ENCODE assay signal across 8 mouse cellular contexts in genomic region chr16:33829301-33829831, GRCm38 (mm10). TPM values are rescaled to one million over a fixed set of nuclear protein-coding genes. Genes with fewer than 3 reads are reported as not detected.
DNase-seq lines count a peak whose midpoint lies in the region; ATAC-seq and TF ChIP-seq lines count a peak whose summit lies in the region.

Gene Itgb5, plus strand, starts transcription at chr16:33829665.

- H3K36me3 ChIP-seq in forebrain, postnatal 0 days (ENCODE audit: insufficient read depth): no peaks in the 10 kb centered on the region

- peak within 1 kb of the TSS; percentile 53 for H3K9ac ChIP-seq in forebrain, postnatal 0 days

- POLR2A ChIA-PET in Patski (lab: Charles Lee): interaction anchor here (0.6 to 1.3 kb wide), 2 partner anchors 61 to 1222 kb away, joined by 3 to 4 read pairs; no protein-coding TSS in a partner anchor

- ATAC-seq in Patski: peak; percentile 68
- ATAC-seq in forebrain, postnatal 0 days: peak; percentile 57
- ATAC-seq in neutrophil, adult 5-6 weeks (ENCODE audit: extremely low read depth, insufficient number of reproducible peaks, low FRiP score, poor library complexity, severe bottlenecking): peak; percentile 14; the same call in 1 of the 2 replicates

- peaks cover 6% of the 10 kb centered on the region; the same call in 1 of the 2 replicates for H3K4me1 ChIP-seq in forebrain, postnatal 0 days (ENCODE audit: insufficient read depth)

- TF ChIP-seq CTCF in Patski (IDR thresholded peaks at IDR 0.05): no peak
- TF ChIP-seq CTCF in forebrain, postnatal 0 days (IDR thresholded peaks at IDR 0.05; ENCODE audit: low read depth): no peak

- no peak for DNase-seq in Patski (ENCODE audit: low read depth, low spot score)
- DNase-seq in cerebellum, adult 11 months: peak; percentile 72
- DNase-seq in forebrain, postnatal 0 days: no peak
- peak; percentile 81 to 86 for DNase-seq in heart, postnatal 36 days
- peak in 1 of 2 experiments; percentile 37 for DNase-seq in layer of hippocampus, adult 18-20 months (ENCODE audit: low spot score in 2 of 2)
- DNase-seq in lung, adult 18-20 months: peak; percentile 79 to 82
- peak; percentile 84 for DNase-seq in yolk sac, embryonic 10.5 days (ENCODE audit: low spot score)

- in situ Hi-C loops in Patski (cut with MboI; ENCODE audit: low pct_unique_long_range_greater_than_20kb): no loop called here

- intact Hi-C loops in heart, postnatal 36 days (cut with DNase I): no loop called here

- 1% methylated on average over 40 of the region's 43 CpGs for WGBS in forebrain, postnatal 0 days

- H3K4me3 ChIP-seq in forebrain, postnatal 0 days (ENCODE audit: low read depth, low read length): peak within 1 kb of the TSS; percentile 64

- peak within 1 kb of the TSS; percentile 40; the same call in 1 of the 2 replicates for H3K27ac ChIP-seq in forebrain, postnatal 0 days (ENCODE audit: low read depth, low read length)

- no peaks in the 10 kb centered on the region for H3K9me3 ChIP-seq in forebrain, postnatal 0 days (ENCODE audit: low read length)

- H3K4me2 ChIP-seq in forebrain, postnatal 0 days (ENCODE audit: low read depth): peak within 1 kb of the TSS; percentile 98

- CTCF ChIA-PET in Patski (lab: Charles Lee): interaction anchor here (0.7 kb wide), 1 partner anchor 122 kb away, joined by 3 read pairs; no protein-coding TSS in a partner anchor

- no peaks in the 10 kb centered on the region for H3K27me3 ChIP-seq in Patski
- peaks cover 14% of the 10 kb centered on the region for H3K27me3 ChIP-seq in forebrain, postnatal 0 days (ENCODE audit: insufficient read depth, low read length)

RNA-seq across cellular contexts. Expression of gene Itgb5, which starts in this region (rescaled TPM):
- polyA plus RNA-seq in Patski (2021): 355 TPM
- total RNA-seq in forebrain, postnatal 0 days (2014; rRNA removed): 30.4 and 49.3 TPM in 2 replicates
- 14.9 and 19.7 TPM in 2 replicates for polyA plus RNA-seq in forebrain, postnatal 0 days (2015; fragmentation: Nextera tagmentation; extraction: Ambion mirVana)
- total RNA-seq in heart, postnatal 36 days (2021): 10 to 100 TPM; 87.2 to 94.3 TPM
- 10 to 100 TPM; 46.6 to 48.4 TPM for total RNA-seq in layer of hippocampus, adult 18-20 months (2021)
- 10.1 and 10.5 TPM in 2 replicates for total RNA-seq in neutrophil, adult 5-6 weeks (2017)

Comparison
In these comparisons a context has a peak if more than half of its experiments do, and no peak if none do; other contexts are left out.
1. RNA of gene Itgb5 (polyA plus RNA-seq): 355 TPM in Patski (single experiment); 14.9 to 19.7 TPM in forebrain, postnatal 0 days; every median in the first group is over 10 times any median in the second.
2. ATAC-seq: peak in every context shown above with its lines; median percentile 68 in Patski; 57 in forebrain, postnatal 0 days; 14 in neutrophil, adult 5-6 weeks.
3. DNase-seq: peak in cerebellum, adult 11 months (single experiment), heart, postnatal 36 days (2 of 2), lung, adult 18-20 months (2 of 2) and yolk sac, embryonic 10.5 days (single experiment); none in Patski (single experiment) and forebrain, postnatal 0 days (single experiment).